Mouse (Mus musculus) midbrain, embryonic 10.5 days (tissue): ENCODE results near the gene Glcci1. TPM values are rescaled to one million over a fixed set of nuclear protein-coding genes. Genes with fewer than 3 reads are reported as not detected.

ENCODE experiments used
- DNase-seq: peaks from one replicate; pipeline ENCODE4 v3.0.0-alpha.2; 2017; ENCODE audit warnings: low spot score
- H3K27ac ChIP-seq: fragments of 300-500 bp; sonication (generic); replicated peaks from 2 replicates; pipeline ENCODE4 v1.5.1; 2016; ENCODE audit warnings: mild to moderate bottlenecking
- H3K27me3 ChIP-seq: fragments of 300-500 bp; sonication (generic); 2 replicates; pipeline ENCODE4 v1.6.1; 2016; ENCODE audit warnings: low read depth, mild to moderate bottlenecking; ENCODE audit not compliant: poor library complexity, severe bottlenecking
- H3K36me3 ChIP-seq: fragments of 300-500 bp; sonication (generic); 2 replicates; pipeline ENCODE4 v1.6.1; 2016; ENCODE audit warnings: mild to moderate bottlenecking, moderate library complexity
- H3K4me1 ChIP-seq: fragments of 300-500 bp; sonication (generic); 2 replicates; pipeline ENCODE4 v1.6.1; 2016
- H3K4me3 ChIP-seq: fragments of 300-500 bp; sonication (generic); 2 replicates; pipeline ENCODE4 v1.5.1; 2016; ENCODE audit warnings: mild to moderate bottlenecking, moderate library complexity
- H3K9me3 ChIP-seq: fragments of 300-500 bp; sonication (generic); replicated peaks from 2 replicates; pipeline ENCODE4 v1.6.1; 2016; ENCODE audit warnings: mild to moderate bottlenecking
- WGBS: fragments of 180-500 bp; shearing (Covaris S2); methylation state at CpG from one replicate; pipeline ENCODE4 v1.1.7; 2016; 5-methylcytosine and 5-hydroxymethylcytosine counted together
- polyA plus RNA-seq: library from polyadenylated mRNA; unstranded; fragments of >200 nt; fragmentation: Nextera tagmentation; extraction: Ambion mirVana; gene quantifications from 2 replicates; pipeline ENCODE4 v1.2.1, GENCODE M21; 2016

The Glcci1 gene
- polyA plus RNA-seq, 1 experiment from 2014 or later, result 6.2 TPM

DNA sequence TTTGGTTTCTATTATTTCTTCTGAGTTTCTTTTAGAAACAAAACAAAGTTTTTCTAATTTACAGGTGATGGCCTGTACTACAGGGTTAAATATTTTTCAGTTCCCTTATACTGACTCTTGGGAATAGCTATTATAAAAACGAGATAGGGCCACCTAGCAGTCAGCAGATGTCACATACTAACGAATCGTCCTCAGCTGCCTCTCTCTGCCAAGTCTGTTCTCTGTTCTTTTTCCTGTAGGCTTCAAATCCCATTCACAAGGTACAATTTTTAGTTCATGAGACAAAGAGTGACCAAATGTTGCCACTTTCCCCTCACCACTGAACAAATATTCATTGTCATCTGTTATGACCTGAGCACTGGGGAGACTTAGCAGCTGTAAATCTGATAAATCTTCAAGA, 5.4 kb upstream of the Glcci1 start:
- H3K4me3 ChIP-seq, result no peak overlapping the region
- no peaks in the 10 kb centered on the region for H3K27me3 ChIP-seq
- 73% methylated on average over 3 of the region's 3 CpGs for WGBS
- H3K4me1 ChIP-seq, result peaks cover 5% of the 10 kb centered on the region
- H3K9me3 ChIP-seq, result no peaks in the 10 kb centered on the region
- no peak overlapping the region for H3K27ac ChIP-seq
- DNase-seq, result no peak
- H3K36me3 ChIP-seq, result no peaks in the 10 kb centered on the region

DNA sequence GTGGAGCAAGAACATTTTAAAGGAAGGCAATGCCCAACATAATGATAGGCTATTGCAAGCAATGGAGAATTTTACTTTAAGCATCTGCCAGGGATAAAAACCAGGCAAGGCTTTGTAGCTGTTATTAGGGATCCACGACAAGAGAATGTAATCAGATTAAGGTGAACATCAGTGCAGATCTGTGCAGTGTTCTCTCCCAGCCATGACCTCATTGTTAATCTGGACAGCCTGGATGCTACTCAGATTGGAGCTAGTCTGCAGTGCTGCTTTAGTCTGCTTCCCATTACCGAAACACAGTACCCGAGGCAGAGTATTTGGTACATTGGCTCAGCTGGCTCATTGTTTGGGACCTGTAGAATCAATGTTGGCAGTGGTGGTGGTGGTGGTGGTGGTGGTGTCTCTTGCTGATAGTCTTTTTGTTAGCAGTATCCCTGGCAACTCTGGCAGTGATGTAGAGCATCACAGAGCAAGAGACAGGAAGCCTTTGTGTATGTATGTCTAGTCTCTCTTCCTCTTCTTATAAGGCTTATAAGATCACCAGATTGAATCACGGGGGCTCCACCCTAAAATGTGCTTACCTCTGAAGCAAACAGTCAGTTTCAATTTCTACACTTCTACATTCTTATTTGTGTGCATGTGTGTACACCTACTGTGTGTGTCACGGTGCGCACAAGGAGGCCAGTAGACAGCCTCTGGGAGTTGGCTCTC, 4.7 kb upstream of the Glcci1 start:
- H3K36me3 ChIP-seq, result no peaks in the 10 kb centered on the region
- no peaks in the 10 kb centered on the region for H3K27me3 ChIP-seq
- 88% methylated on average over 6 of the region's 6 CpGs for WGBS
- H3K4me1 ChIP-seq, result peaks cover 5% of the 10 kb centered on the region
- no peak for DNase-seq
- H3K4me3 ChIP-seq, result no peak overlapping the region
- H3K9me3 ChIP-seq, result no peaks in the 10 kb centered on the region
- H3K27ac ChIP-seq, result no peak overlapping the region

DNA sequence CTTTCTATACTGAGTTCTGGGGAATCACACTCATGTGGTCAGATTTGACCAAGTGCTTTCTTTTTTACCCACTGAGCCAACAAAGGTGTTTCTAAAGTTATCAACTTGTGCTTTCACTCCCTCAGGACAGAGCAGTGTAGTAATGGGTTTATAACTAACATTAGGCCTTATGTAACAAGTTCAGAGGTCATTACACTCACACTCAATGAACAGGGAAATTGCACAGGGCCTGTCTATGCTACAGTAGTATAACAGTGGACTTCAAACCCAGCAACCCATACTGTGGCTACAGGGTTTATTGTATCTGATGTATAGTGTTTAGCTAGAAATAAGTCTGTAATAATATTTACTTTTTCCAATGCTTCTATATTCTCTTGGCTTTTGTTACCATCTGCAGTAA, 2.8 kb upstream of the Glcci1 start:
- no peaks in the 10 kb centered on the region for H3K36me3 ChIP-seq
- H3K27ac ChIP-seq, result no peak overlapping the region
- H3K27me3 ChIP-seq, result no peaks in the 10 kb centered on the region

DNA sequence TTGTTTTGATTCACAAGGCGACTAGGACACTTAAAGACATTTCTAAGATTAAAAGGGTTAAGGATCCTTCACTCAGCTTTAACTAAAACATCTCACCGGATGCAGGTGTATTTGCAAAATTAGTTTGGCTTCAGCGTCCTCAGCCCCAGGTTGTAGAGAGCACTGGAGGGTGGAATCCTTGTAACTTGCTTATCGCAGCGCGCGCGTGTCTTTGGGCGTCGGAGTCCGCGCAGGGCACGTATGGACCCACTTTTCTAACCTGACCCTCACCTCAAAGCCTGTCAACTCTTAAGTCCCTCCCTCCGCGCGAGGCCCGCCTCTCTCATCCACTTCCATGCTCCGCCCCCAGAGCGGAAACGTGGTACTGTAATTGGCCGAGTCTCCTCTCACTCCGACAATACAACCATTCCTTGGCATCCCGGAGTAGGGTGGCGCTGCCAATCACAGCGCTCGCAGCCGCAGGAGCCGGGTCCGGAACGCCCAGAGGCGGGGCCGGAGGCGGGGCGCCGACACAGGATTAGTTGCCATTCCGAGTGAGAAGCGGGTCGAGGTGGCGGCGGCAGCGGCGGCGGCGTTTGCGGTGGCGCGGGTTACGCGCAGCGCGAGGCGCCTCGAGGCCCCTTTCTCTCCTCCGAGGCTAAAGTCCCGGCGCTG, 390 bp upstream of the Glcci1 start:
- H3K36me3 ChIP-seq, result no peaks in the 10 kb centered on the region
- H3K27me3 ChIP-seq, result no peaks in the 10 kb centered on the region
- peaks cover 40% of the 10 kb centered on the region for H3K4me1 ChIP-seq
- H3K9me3 ChIP-seq, result no peaks in the 10 kb centered on the region
- H3K4me3 ChIP-seq, result peak overlapping the region; percentile 94
- H3K27ac ChIP-seq, result peak overlapping the region; percentile 98
- DNase-seq, result peak; percentile 99
- under 1% methylated on average over 56 of the region's 56 CpGs for WGBS

More for the DNA sequence above, 2.8 kb upstream of the Glcci1 start:
- no peaks in the 10 kb centered on the region for H3K9me3 ChIP-seq
- no peak for DNase-seq
- no peak overlapping the region for H3K4me3 ChIP-seq
- peaks cover 19% of the 10 kb centered on the region for H3K4me1 ChIP-seq

DNA sequence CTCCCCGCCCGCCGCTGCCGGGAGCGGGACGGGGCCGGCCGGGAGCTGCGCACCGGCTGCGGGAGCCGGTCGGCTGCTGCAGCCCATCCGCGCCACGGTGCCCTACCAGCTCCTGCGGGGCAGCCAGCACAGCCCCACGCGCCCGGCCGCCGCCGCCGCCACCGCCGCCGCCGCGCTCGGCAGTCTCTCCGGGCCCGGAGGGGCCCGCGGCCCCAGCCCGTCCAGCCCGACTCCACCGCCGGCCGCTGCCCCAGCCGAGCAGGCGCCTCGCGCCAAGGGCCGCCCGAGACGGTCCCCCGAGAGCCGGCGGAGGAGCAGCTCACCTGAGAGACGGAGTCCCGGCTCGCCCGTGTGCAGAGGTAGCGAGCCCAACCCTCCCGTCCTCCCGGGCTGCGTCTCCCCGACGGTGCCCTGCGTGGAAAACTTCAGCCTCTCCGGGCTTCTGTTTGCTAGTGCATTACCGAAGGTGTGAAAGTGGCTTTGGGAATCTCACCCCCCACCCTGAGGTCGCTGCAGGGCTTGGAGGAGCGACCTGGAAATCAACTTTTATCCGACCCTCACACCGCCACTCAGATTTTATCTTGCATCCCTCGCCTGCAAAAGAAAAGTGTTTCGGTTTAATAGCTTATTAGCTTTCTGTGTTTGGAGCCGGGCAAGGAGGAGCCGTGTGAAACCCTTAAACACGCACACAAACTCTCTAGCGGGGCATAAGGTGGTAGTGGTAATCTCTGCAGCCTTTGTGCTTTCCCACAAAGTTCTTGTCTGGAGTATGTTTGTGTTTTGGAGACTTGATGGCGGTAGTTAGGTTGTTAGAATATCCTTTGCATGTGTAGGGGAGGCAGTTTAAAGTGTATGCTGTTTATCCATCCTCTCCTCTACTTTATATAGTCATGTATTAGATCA, 812 bp downstream of the Glcci1 start:
- Histone ChIP-seq H3K4me1 (peaks cover 40% of the 10 kb centered on the region), H3K27me3 (no peaks in the 10 kb centered on the region), H3K27ac (peak overlapping the region; percentile 98), H3K9me3 (no peaks in the 10 kb centered on the region), H3K4me3 (peak overlapping the region; percentile 94), H3K36me3 (no peaks in the 10 kb centered on the region)
- DNase-seq, result peak; percentile 57
- WGBS, result under 1% methylated on average over 54 of the region's 73 CpGs

DNA sequence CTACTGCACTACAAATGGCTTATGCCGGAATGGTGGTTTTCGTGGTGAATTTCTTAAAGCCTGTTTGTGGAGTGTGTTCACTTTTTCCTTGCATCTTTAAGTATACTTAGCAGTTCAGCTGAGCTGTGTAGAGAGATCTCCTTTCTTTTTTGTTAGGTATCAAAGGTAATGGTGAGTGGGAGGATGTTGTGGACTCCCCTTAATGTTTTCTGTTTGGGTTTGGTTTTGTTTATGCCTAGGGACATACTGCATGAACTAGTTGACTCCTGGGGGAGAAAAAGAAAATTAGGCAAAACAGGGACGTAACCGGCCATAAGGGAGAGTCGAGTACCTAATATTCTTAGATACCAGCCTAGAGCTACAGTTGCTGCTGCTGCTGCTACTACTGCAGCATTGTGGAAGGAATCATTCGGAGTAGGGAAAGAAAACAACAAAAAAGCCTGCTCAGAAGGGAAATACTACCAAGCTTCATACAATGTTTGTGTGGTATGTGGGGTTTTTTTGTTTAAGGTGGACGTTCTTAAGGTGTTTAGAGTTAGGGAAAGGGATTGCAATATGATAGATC, 1.5 kb downstream of the Glcci1 start:
- WGBS, result 10% methylated on average over 7 of the region's 7 CpGs
- peak overlapping the region; percentile 94 for H3K4me3 ChIP-seq
- DNase-seq, result no peak
- peak overlapping the region; percentile 98 for H3K27ac ChIP-seq
- no peaks in the 10 kb centered on the region for H3K27me3 ChIP-seq
- H3K4me1 ChIP-seq, result peaks cover 40% of the 10 kb centered on the region
- no peaks in the 10 kb centered on the region for H3K9me3 ChIP-seq
- H3K36me3 ChIP-seq, result no peaks in the 10 kb centered on the region

DNA sequence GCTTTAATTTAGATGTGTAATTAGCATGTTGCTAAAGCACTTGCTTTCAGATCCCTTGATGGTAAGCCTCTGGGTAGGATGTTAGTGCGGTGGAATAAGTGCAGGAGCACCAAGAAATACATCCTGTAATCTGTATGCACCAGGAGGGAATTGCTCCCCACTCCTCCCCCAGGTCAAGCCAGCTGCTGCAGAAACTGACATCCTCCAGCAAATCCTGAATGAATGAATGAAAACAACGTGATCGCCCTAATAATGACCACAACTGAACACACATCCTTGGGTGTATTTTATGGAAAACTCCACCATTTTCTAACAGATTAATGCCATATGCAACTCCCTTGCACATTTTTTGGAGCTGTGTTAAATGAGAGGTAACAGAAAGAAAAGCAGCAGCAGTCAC, 2.0 kb downstream of the Glcci1 start:
- 14% methylated on average over 3 of the region's 3 CpGs for WGBS
- peak; percentile 31 for DNase-seq
- no peaks in the 10 kb centered on the region for H3K36me3 ChIP-seq
- H3K27ac ChIP-seq, result peak overlapping the region; percentile 98
- no peaks in the 10 kb centered on the region for H3K27me3 ChIP-seq
- H3K4me1 ChIP-seq, result peaks cover 40% of the 10 kb centered on the region
- H3K9me3 ChIP-seq, result no peaks in the 10 kb centered on the region
- H3K4me3 ChIP-seq, result peak overlapping the region; percentile 94

DNA sequence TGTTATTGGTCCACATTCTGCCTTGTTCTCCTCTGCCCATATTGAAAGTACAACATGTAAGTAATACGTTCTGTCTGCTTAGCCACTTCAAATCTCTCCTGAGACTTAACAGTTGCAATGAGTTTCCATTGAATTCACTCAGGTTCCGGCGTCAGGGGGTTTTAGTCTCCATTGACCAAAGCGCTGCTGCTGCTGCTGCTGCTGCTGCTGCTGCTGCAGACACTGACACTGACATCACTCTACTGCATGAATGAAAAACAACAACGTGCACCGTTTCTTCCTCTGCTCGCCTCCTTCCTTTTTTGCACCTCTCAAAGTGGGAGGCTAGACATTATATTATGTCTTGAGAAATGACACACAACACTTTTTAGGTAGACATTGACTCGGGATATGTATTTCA, 3.0 kb downstream of the Glcci1 start:
- peak overlapping the region; percentile 94 for H3K4me3 ChIP-seq
- 22% methylated on average over 8 of the region's 8 CpGs for WGBS
- H3K27ac ChIP-seq, result peak overlapping the region; percentile 98
- no peaks in the 10 kb centered on the region for H3K9me3 ChIP-seq
- H3K36me3 ChIP-seq, result no peaks in the 10 kb centered on the region
- peaks cover 40% of the 10 kb centered on the region for H3K4me1 ChIP-seq
- H3K27me3 ChIP-seq, result no peaks in the 10 kb centered on the region
- peak; percentile 25 for DNase-seq

DNA sequence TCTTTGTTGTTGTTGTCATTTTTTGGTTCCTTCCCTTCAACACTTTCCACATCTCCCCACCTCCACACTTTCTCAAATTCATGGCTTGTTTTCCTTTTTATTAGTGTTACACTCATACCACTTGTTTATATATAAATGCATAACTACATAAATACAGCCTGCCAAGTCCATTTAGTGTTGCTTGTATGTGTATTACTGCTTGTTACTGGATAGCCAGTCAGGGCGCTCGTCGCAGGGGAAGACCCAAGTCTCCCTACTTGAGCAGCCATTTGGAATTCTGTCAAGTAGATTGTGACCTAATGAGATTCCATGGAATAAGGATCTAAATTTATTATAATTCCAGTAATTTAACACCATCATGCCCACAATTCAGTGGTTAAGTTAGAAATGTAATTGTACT, 10.3 kb downstream of the Glcci1 start:
- WGBS, result 94% methylated on average over 3 of the region's 3 CpGs
- no peak overlapping the region for H3K27ac ChIP-seq
- H3K9me3 ChIP-seq, result no peaks in the 10 kb centered on the region
- H3K4me3 ChIP-seq, result no peak overlapping the region
- H3K27me3 ChIP-seq, result no peaks in the 10 kb centered on the region
- no peaks in the 10 kb centered on the region for H3K36me3 ChIP-seq
- H3K4me1 ChIP-seq, result no peaks in the 10 kb centered on the region
- no peak for DNase-seq

DNA sequence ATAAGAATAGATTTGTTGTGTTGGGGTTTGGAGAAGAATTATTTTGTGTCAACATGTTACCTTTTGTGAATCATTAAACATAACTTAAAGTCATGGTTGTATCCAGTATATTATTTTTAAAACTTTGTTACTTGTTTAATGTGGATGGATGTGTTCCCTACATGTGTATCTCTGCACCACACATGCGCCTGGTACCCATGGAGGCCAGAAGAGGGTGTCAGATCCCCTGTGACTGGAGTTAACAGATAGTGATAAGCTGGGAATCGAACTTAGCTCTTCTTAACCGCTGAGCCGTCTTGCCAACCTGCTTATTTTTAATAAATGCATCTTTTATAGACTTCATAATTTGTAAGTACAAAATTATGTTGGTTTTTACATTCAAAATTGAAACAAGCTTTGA, 11.8 kb downstream of the Glcci1 start:
- no peaks in the 10 kb centered on the region for H3K27me3 ChIP-seq
- DNase-seq, result no peak
- WGBS, result 95% methylated on average over 4 of the region's 4 CpGs

DNA sequence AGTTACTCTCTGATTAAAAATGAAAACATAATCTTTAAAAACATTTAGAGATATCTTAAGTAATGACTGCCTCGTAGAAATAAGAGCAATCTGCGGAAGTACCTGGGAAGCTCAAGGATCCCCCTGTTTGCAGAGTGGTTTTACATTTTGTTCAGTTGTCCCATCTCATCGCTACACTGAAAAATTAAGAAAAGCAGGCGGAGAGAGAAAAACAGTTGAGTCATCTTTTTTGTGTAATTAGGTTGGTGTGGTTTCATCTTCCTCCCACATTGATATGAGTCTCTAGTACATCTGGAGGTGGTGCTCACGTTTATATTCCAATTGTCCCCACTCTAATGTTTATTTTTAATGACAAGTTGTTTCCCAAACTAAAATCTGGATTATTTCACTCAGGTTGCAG, 15.3 kb downstream of the Glcci1 start:
- Histone ChIP-seq H3K9me3 (no peaks in the 10 kb centered on the region), H3K27ac (no peak overlapping the region), H3K27me3 (no peaks in the 10 kb centered on the region), H3K36me3 (no peaks in the 10 kb centered on the region), H3K4me1 (no peaks in the 10 kb centered on the region), H3K4me3 (no peak overlapping the region)
- WGBS, result 94% methylated on average over 5 of the region's 5 CpGs
- DNase-seq, result no peak

More for the DNA sequence above, 11.8 kb downstream of the Glcci1 start:
- no peaks in the 10 kb centered on the region for H3K4me1 ChIP-seq
- no peak overlapping the region for H3K4me3 ChIP-seq
- no peaks in the 10 kb centered on the region for H3K36me3 ChIP-seq
- H3K27ac ChIP-seq, result no peak overlapping the region
- no peaks in the 10 kb centered on the region for H3K9me3 ChIP-seq

DNA sequence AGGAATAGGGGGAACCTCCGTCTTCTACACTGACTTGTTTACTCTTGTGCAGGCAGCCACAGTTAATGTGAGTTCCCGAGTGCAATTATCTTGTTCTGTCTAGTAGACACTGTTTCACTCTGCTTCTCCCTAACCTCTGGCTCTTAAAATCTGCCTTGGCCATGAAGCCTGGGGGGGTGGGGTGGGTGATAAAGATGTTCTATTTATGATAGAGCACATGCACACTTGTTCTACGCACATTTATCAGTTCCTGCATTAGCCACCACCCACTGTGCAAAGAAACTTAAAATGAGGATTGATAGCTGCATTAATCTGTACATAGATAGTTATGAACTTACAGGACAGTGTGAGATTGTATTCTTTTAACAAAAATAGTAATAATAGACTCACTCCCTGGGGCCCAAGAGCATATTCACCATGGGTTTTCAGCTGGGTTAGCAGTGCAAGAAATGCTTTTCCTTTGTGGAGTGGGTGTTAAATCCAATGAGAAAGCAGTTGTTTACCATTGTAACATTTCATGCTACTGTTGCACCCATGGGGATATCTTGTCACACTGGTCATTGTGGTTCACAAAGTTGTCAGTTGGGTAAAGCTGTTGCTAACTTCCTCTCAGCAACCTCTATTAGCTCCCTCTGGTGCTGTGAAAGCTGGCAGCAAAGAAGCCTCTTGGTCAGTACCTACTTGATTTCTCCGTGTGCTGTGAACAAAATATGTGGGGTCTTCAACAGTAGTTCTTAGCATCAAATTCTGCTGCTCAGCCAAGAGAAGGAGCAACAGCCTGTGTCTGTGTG, 21.9 kb downstream of the Glcci1 start:
- Histone ChIP-seq H3K4me1 (no peaks in the 10 kb centered on the region), H3K27ac (no peak overlapping the region), H3K4me3 (no peak overlapping the region), H3K36me3 (no peaks in the 10 kb centered on the region), H3K9me3 (no peaks in the 10 kb centered on the region), H3K27me3 (no peaks in the 10 kb centered on the region)
- WGBS, result 89% methylated on average over 4 of the region's 4 CpGs
- no peak for DNase-seq
